Mouse (Mus musculus) myocyte (in vitro differentiated cells): ENCODE measurements around the gene Htr1d.

Experiments used
- POLR2A ChIP-seq: IDR thresholded peaks from one replicate; pipeline ENCODE4 v1.6.1; 2011; ENCODE audit warnings: low read depth, mild to moderate bottlenecking, control low read depth, moderate library complexity; ENCODE audit not compliant: insufficient read length
- POLR2AphosphoS2 ChIP-seq: IDR thresholded peaks from one replicate; pipeline ENCODE4 v1.6.1; 2011; ENCODE audit warnings: low read depth, control low read depth; ENCODE audit not compliant: insufficient read length
- TCF12 ChIP-seq: IDR thresholded peaks from one replicate; pipeline ENCODE4 v1.6.1; 2011; ENCODE audit warnings: mild to moderate bottlenecking, control low read depth; ENCODE audit not compliant: poor library complexity, insufficient read depth, severe bottlenecking

DNA sequence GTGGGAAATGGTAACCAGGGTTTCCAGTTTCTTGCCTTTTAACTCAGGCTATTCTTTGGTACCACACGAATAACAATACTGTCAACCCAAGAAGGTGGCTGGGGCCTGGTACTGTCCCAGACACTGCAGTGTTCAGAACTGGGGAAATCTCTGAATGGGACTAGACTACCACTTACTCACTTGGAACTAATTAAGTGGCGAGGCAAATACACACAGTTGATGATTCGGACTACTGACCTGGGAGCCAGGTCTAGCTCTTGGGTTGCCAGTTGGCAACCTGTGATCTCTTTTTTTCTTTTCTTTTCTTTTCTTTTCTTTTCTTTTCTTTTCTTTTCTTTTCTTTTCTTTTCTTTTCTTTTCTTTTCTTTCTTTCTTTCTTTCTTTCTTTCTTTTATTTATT, 29.0 kb downstream of the Htr1d start:
- TF ChIP-seq POLR2A = no peak
- no peak for TF ChIP-seq TCF12
- TF ChIP-seq POLR2AphosphoS2 = no peak
